Comparison of ENCODE assay signal across 11 mouse cellular contexts in genomic region chr15:85835335-85835734, GRCm38 (mm10). TPM values are rescaled to one million over a fixed set of nuclear protein-coding genes. Genes with fewer than 3 reads are reported as not detected.
DNase-seq lines count a peak whose midpoint lies in the region; ATAC-seq and TF ChIP-seq lines count a peak whose summit lies in the region.
"Had no signal": no experiment of that assay in that cellular context is flagged by ENCODE, and none has a peak within 500 bp of the region (broad histone marks: within the 10 kb centered on the region; RNA-seq: fewer than 3 reads in every experiment).

No protein-coding gene starts in this region.

- peaks cover 16% of the 10 kb centered on the region for H3K4me1 ChIP-seq in liver, postnatal 0 days (ENCODE audit: insufficient read depth)
- peaks cover 26% of the 10 kb centered on the region for H3K4me1 ChIP-seq in liver, embryonic 12.5 days
- peaks cover 14% of the 10 kb centered on the region for H3K4me1 ChIP-seq in hindbrain, embryonic 12.5 days

- no peak for TF ChIP-seq EP300 in liver, postnatal 0 days (IDR thresholded peaks at IDR 0.05; ENCODE audit: low read depth)

- DNase-seq in gastrocnemius, adult 2 months, result no peak
- no peak for DNase-seq in gastrocnemius, adult 18-20 months (ENCODE audit: low spot score)
- no peak for DNase-seq in liver, postnatal 0 days
- peak; percentile 22 to 29 for DNase-seq in B cell, adult 2 months
- peak; percentile 24 for DNase-seq in brain, adult 2 months (ENCODE audit: low read depth, low spot score)
- DNase-seq in right cerebral cortex, postnatal 10 days (ENCODE audit: low spot score in 2 of 2), result no peak
- DNase-seq: kidney, postnatal 25 days; liver, embryonic 13.5 days had no signal

- intact Hi-C loops in gastrocnemius, adult 2 months (cut with DNase I), result no loop called here

- H3K9me3 ChIP-seq in liver, postnatal 0 days (ENCODE audit: low read length), result no peaks in the 10 kb centered on the region
- no peaks in the 10 kb centered on the region for H3K9me3 ChIP-seq in liver, embryonic 12.5 days (replicated peaks)
- H3K9me3 ChIP-seq in hindbrain, embryonic 12.5 days (replicated peaks), result no peaks in the 10 kb centered on the region
- H3K9me3 ChIP-seq: heart, embryonic 10.5 days; liver, embryonic 13.5 days had no signal

- H3K27me3 ChIP-seq in liver, postnatal 0 days (ENCODE audit: insufficient read depth, low read length), result no peaks in the 10 kb centered on the region
- no peaks in the 10 kb centered on the region for H3K27me3 ChIP-seq in liver, embryonic 12.5 days (replicated peaks)
- H3K27me3 ChIP-seq in hindbrain, embryonic 12.5 days, result no peaks in the 10 kb centered on the region
- H3K27me3 ChIP-seq: liver, embryonic 13.5 days had no signal

- peaks cover 18% of the 10 kb centered on the region; the same call in 1 of the 2 replicates for H3K36me3 ChIP-seq in liver, postnatal 0 days (replicated peaks; ENCODE audit: insufficient read depth, low read length)
- no peaks in the 10 kb centered on the region for H3K36me3 ChIP-seq in liver, embryonic 12.5 days
- H3K36me3 ChIP-seq in hindbrain, embryonic 12.5 days, result no peaks in the 10 kb centered on the region
- H3K36me3 ChIP-seq: heart, embryonic 10.5 days had no signal

- WGBS in liver, postnatal 0 days (ENCODE audit: insufficient replicate concordance), result 59% methylated on average over 3 of the region's 3 CpGs
- 45% methylated on average over 3 of the region's 3 CpGs for WGBS in liver, embryonic 12.5 days (ENCODE audit: insufficient replicate concordance)
- 62% methylated on average over 3 of the region's 3 CpGs for WGBS in hindbrain, embryonic 12.5 days

- TF ChIP-seq CTCF in gastrocnemius, adult 2 months (IDR thresholded peaks at IDR 0.05), result peak; percentile 42
- peak; percentile 50 for TF ChIP-seq CTCF in liver, postnatal 0 days (IDR thresholded peaks at IDR 0.05; ENCODE audit: low read depth)

- H3K4me3 ChIP-seq in gastrocnemius, adult 2 months, result no peak overlapping the region
- H3K4me3 ChIP-seq in liver, postnatal 0 days (ENCODE audit: low read depth, low read length), result no peak overlapping the region
- H3K4me3 ChIP-seq in liver, embryonic 12.5 days, result no peak overlapping the region
- no peak overlapping the region for H3K4me3 ChIP-seq in hindbrain, embryonic 12.5 days
- H3K4me3 ChIP-seq: heart, embryonic 10.5 days; liver, embryonic 13.5 days had no signal

- H3K27ac ChIP-seq in gastrocnemius, adult 2 months, result no peak overlapping the region
- no peak overlapping the region for H3K27ac ChIP-seq in liver, postnatal 0 days (ENCODE audit: low read depth)
- no peak overlapping the region for H3K27ac ChIP-seq in liver, embryonic 12.5 days
- H3K27ac ChIP-seq in hindbrain, embryonic 12.5 days, result no peak overlapping the region
- H3K27ac ChIP-seq: heart, embryonic 10.5 days; liver, embryonic 13.5 days had no signal

- H3K4me2 ChIP-seq in liver, postnatal 0 days (ENCODE audit: low read depth, low read length), result no peak overlapping the region
- no peak overlapping the region for H3K4me2 ChIP-seq in liver, embryonic 12.5 days
- H3K4me2 ChIP-seq in hindbrain, embryonic 12.5 days (replicated peaks), result no peak overlapping the region
- H3K4me2 ChIP-seq: liver, embryonic 13.5 days had no signal

- no peak for ATAC-seq in liver, postnatal 0 days
- ATAC-seq in liver, embryonic 12.5 days, result no peak
- no peak for ATAC-seq in hindbrain, embryonic 12.5 days (ENCODE audit: low FRiP score)

- H3K9ac ChIP-seq in liver, postnatal 0 days (replicated peaks), result no peak overlapping the region
- H3K9ac ChIP-seq in liver, embryonic 12.5 days, result no peak overlapping the region
- H3K9ac ChIP-seq in hindbrain, embryonic 12.5 days, result no peak overlapping the region
- H3K9ac ChIP-seq: liver, embryonic 13.5 days had no signal

RNA-seq across cellular contexts. Expression of gene Ttc38, which starts 3.2 kb away (rescaled TPM):
- total RNA-seq in gastrocnemius, adult 2 months (2021), result 1 to 10 TPM; 3.4 to 6.0 TPM
- total RNA-seq in gastrocnemius, adult 18-20 months (2021), result 1 to 10 TPM; 4.6 to 5.3 TPM
- polyA plus RNA-seq in liver, postnatal 0 days (2015; fragmentation: Nextera tagmentation; extraction: Ambion mirVana), result 16.2 and 17.6 TPM in 2 replicates
- 5.2 and 6.0 TPM in 2 replicates for polyA plus RNA-seq in liver, embryonic 12.5 days (2016; fragmentation: Nextera tagmentation; extraction: Ambion mirVana)
- 3.9 and 6.3 TPM in 2 replicates for polyA plus RNA-seq in hindbrain, embryonic 12.5 days (2016; fragmentation: Nextera tagmentation; extraction: Ambion mirVana)

RNA-seq across cellular contexts. Expression of gene Pkdrej, which starts 13.8 kb away (rescaled TPM):
- under 1 TPM; 0.15 to 0.67 TPM for total RNA-seq in gastrocnemius, adult 2 months (2021)
- total RNA-seq in gastrocnemius, adult 18-20 months (2021), result under 1 TPM; 0.68 to 0.69 TPM
- 0.02 TPM in 1 of 2 replicates, not detected in the other for polyA plus RNA-seq in liver, postnatal 0 days (2015; fragmentation: Nextera tagmentation; extraction: Ambion mirVana)
- 0.07 and 0.12 TPM in 2 replicates for polyA plus RNA-seq in liver, embryonic 12.5 days (2016; fragmentation: Nextera tagmentation; extraction: Ambion mirVana)
- polyA plus RNA-seq in hindbrain, embryonic 12.5 days (2016; fragmentation: Nextera tagmentation; extraction: Ambion mirVana), result 0.12 TPM in 1 of 2 replicates, not detected in the other

RNA-seq across cellular contexts. Expression of gene Cdpf1, which starts 23.8 kb away (rescaled TPM):
- total RNA-seq in gastrocnemius, adult 2 months (2021), result 10 to 100 TPM; 44.7 to 57.0 TPM
- total RNA-seq in gastrocnemius, adult 18-20 months (2021), result 10 to 100 TPM; 51.8 to 60.2 TPM
- polyA plus RNA-seq in liver, postnatal 0 days (2015; fragmentation: Nextera tagmentation; extraction: Ambion mirVana), result 12.9 and 14.1 TPM in 2 replicates
- polyA plus RNA-seq in liver, embryonic 12.5 days (2016; fragmentation: Nextera tagmentation; extraction: Ambion mirVana), result 28.6 and 29.4 TPM in 2 replicates
- 16.8 and 17.8 TPM in 2 replicates for polyA plus RNA-seq in hindbrain, embryonic 12.5 days (2016; fragmentation: Nextera tagmentation; extraction: Ambion mirVana)

RNA-seq across cellular contexts. Expression of gene Gtse1, which starts 24.2 kb away (rescaled TPM):
- under 1 TPM in 1 of 2 experiments, not detected in 1; 0.14 TPM for total RNA-seq in gastrocnemius, adult 2 months (2021)
- total RNA-seq in gastrocnemius, adult 18-20 months (2021), result under 1 TPM; 0.07 to 0.09 TPM
- polyA plus RNA-seq in liver, postnatal 0 days (2015; fragmentation: Nextera tagmentation; extraction: Ambion mirVana), result 8.2 and 8.9 TPM in 2 replicates
- 34.4 and 35.3 TPM in 2 replicates for polyA plus RNA-seq in liver, embryonic 12.5 days (2016; fragmentation: Nextera tagmentation; extraction: Ambion mirVana)
- polyA plus RNA-seq in hindbrain, embryonic 12.5 days (2016; fragmentation: Nextera tagmentation; extraction: Ambion mirVana), result 23.4 and 24.8 TPM in 2 replicates

RNA-seq across cellular contexts. Expression of gene Trmu, which starts 43.8 kb away (rescaled TPM):
- total RNA-seq in gastrocnemius, adult 2 months (2021), result 10 to 100 TPM in 1 of 2 experiments, 1 to 10 TPM in 1; 9.5 to 15.2 TPM
- total RNA-seq in gastrocnemius, adult 18-20 months (2021), result 1 to 10 TPM; 8.2 to 9.4 TPM
- polyA plus RNA-seq in liver, postnatal 0 days (2015; fragmentation: Nextera tagmentation; extraction: Ambion mirVana), result 13.9 and 15.3 TPM in 2 replicates
- 21.8 and 22.1 TPM in 2 replicates for polyA plus RNA-seq in liver, embryonic 12.5 days (2016; fragmentation: Nextera tagmentation; extraction: Ambion mirVana)
- polyA plus RNA-seq in hindbrain, embryonic 12.5 days (2016; fragmentation: Nextera tagmentation; extraction: Ambion mirVana), result 42.6 and 47.0 TPM in 2 replicates

Comparison
In these comparisons a context has a peak if more than half of its experiments do, and no peak if none do; other contexts are left out.
1. DNase-seq: peak in B cell, adult 2 months (2 of 2) and brain, adult 2 months (single experiment); none in gastrocnemius, adult 2 months (single experiment), gastrocnemius, adult 18-20 months (single experiment), liver, postnatal 0 days (single experiment) and right cerebral cortex, postnatal 10 days (0 of 2).